Mouse (Mus musculus) spleen, postnatal 36 days (tissue): Measurements from ENCODE around the gene N4bp2.
A peak's percentile ranks its signal among the peaks of the same experiment; 100 is the strongest.

Source experiments
- DNase-seq, 2 experiments: peaks; one replicate each; pipeline ENCODE4 v3.0.0; 2022; ENCODE audit warnings: low spot score in 2 of 2, mixed read lengths in 1 of 2

N4bp2 gene

GRCm38 (mm10) chr5:65827102-65827501 is 63.8 kb downstream of the N4bp2 start:
- DNase-seq, result no peak

- DNase-seq, result no peak
Measured at GRCm38 (mm10) chr5:65828261-65828660, 64.9 kb downstream of the N4bp2 start.

GRCm38 (mm10) chr5:65829059-65829458 is 65.7 kb downstream of the N4bp2 start:
- no peak for DNase-seq

GRCm38 (mm10) chr5:65831917-65832618 is 68.7 kb downstream of the N4bp2 start:
- no peak for DNase-seq

- DNase-seq, result no peak
Measured at GRCm38 (mm10) chr5:65833092-65833491, 69.8 kb downstream of the N4bp2 start.

- no peak for DNase-seq
Measured at GRCm38 (mm10) chr5:65833766-65834498, 70.6 kb downstream of the N4bp2 start.

GRCm38 (mm10) chr5:65838053-65838452 is 74.7 kb downstream of the N4bp2 start:
- DNase-seq, result no peak

GRCm38 (mm10) chr5:65842947-65843346 is 79.6 kb downstream of the N4bp2 start:
- DNase-seq, result no peak

- DNase-seq, result no peak
Measured at GRCm38 (mm10) chr5:65846534-65846933, 83.2 kb downstream of the N4bp2 start.

- DNase-seq, result no peak
Measured at GRCm38 (mm10) chr5:65846958-65847357, 83.6 kb downstream of the N4bp2 start.

- no peak for DNase-seq
Measured at GRCm38 (mm10) chr5:65847656-65848055, 84.3 kb downstream of the N4bp2 start.

GRCm38 (mm10) chr5:65850765-65851164 is 87.4 kb downstream of the N4bp2 start:
- DNase-seq, result peak; percentile 72 to 76

- peak; percentile 56 to 65 for DNase-seq
Measured at GRCm38 (mm10) chr5:65854786-65855191, 91.5 kb downstream of the N4bp2 start.

GRCm38 (mm10) chr5:65855571-65855970 is 92.2 kb downstream of the N4bp2 start:
- no peak for DNase-seq

GRCm38 (mm10) chr5:65856591-65857411 is 93.5 kb downstream of the N4bp2 start:
- DNase-seq, result peak; percentile 44 to 45

- peak; percentile 62 to 65 for DNase-seq
Measured at GRCm38 (mm10) chr5:65857935-65858334, 94.6 kb downstream of the N4bp2 start.

- no peak for DNase-seq
Measured at GRCm38 (mm10) chr5:65858355-65858754, 95.0 kb downstream of the N4bp2 start.

- no peak for DNase-seq
Measured at GRCm38 (mm10) chr5:65858898-65859297, 95.6 kb downstream of the N4bp2 start.

GRCm38 (mm10) chr5:65859396-65859795 is 96.1 kb downstream of the N4bp2 start:
- no peak for DNase-seq

- peak; percentile 37 to 54 for DNase-seq
Measured at GRCm38 (mm10) chr5:65860281-65861000, 97.1 kb downstream of the N4bp2 start.

GRCm38 (mm10) chr5:65861154-65861944 is 98.0 kb downstream of the N4bp2 start, which contains the start of gene Rhoh:
Rhoh (plus strand) TSS chr5:65861213.
- no peak for DNase-seq
